Mouse (Mus musculus): Measurements from ENCODE around the gene Slc43a3.

GRCm38 (mm10) chr2:84919601-84920108, 16.7 kb upstream of the Slc43a3 start:
- no peak for TF ChIP-seq POLR2A (IDR thresholded peaks at IDR 0.05; ENCODE audit: borderline replicate concordance, extremely low read depth, insufficient read depth, insufficient read length, poor library complexity, severe bottlenecking)
- no peak for TF ChIP-seq CTCF (IDR thresholded peaks at IDR 0.05; ENCODE audit: borderline replicate concordance, extremely low read depth, insufficient read depth, insufficient read length)

Data from brain, embryonic 14.5 days (tissue).